Mouse (Mus musculus): ENCODE data around the gene B3gntl1. TPM values are rescaled to one million over a fixed set of nuclear protein-coding genes. Genes with fewer than 3 reads are reported as not detected.

Gene B3gntl1
- 6.8 and 8.5 TPM in 2 replicates for polyA plus RNA-seq (2014; fragmentation: Nextera tagmentation; extraction: Ambion mirVana)

DNA sequence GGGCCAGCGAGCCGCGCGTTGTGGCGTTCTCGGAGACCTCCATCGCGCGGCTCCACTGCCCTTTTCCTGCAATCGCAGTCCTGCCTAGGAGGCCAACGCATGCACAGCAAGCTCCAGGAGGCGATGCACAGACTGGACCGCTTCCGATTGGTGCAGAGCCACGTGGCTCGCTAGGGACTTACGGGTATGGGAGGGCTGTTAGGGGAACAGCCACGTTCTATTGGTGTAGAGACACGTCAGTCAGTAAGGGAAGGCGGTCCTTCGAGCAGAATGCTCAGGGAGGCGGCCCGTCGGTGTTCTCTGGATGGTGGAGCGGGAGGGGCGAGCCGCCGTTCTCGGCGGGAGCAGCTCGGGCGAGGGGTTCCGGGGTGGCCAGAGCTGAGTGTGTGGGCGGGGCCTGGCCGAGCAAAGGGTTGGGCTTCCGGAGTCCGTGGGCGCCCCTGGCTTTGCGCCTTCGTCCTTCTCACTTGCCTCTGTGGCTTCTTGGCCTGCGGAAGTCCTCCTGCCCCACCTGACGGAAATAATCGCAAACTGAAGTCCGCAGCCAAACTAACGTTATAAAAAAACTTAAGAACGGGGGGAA lies at the start of gene B3gntl1:
TSS of gene B3gntl1 (minus strand) at position 164 of the 583 bp plus-strand sequence.
- Histone ChIP-seq H3K9me3 (ENCODE audit: control insufficient read depth, low read length) (0 out of 2 replicates have a peak, but pooled peaks cover 4% of the 10 kb centered on the region), H3K4me2 (ENCODE audit: low read depth, low read length) (peak within 1 kb of the TSS; percentile 86), H3K4me3 (ENCODE audit: low read depth, low read length) (peak within 1 kb of the TSS; percentile 70), H3K27me3 (replicated peaks; ENCODE audit: control insufficient read depth, insufficient read depth, low read length) (no peaks in the 10 kb centered on the region), H3K9ac (ENCODE audit: low read depth, low read length) (peak within 1 kb of the TSS; percentile 82), H3K27ac (replicated peaks; ENCODE audit: low read depth, low read length) (peak within 1 kb of the TSS; percentile 84), H3K36me3 (ENCODE audit: control insufficient read depth, insufficient read depth, low read length) (peaks cover 9% of the 10 kb centered on the region; the same call in 1 of the 2 replicates), H3K4me1 (ENCODE audit: control insufficient read depth, insufficient read depth, low read length) (peaks cover 8% of the 10 kb centered on the region; the same call in 1 of the 2 replicates)
- peak; percentile 99 for DNase-seq (ENCODE audit: low spot score)
- under 1% methylated on average over 36 of the region's 46 CpGs for WGBS
- ATAC-seq (ENCODE audit: low read depth) = peak; percentile 100

- ATAC-seq (ENCODE audit: low read depth) (no peak), DNase-seq (ENCODE audit: low spot score) (no peak)
- Histone ChIP-seq H3K27me3 (replicated peaks; ENCODE audit: control insufficient read depth, insufficient read depth, low read length) (no peaks in the 10 kb centered on the region), H3K36me3 (ENCODE audit: control insufficient read depth, insufficient read depth, low read length) (no peaks in the 10 kb centered on the region), H3K4me3 (ENCODE audit: low read depth, low read length) (no peak overlapping the region), H3K9ac (ENCODE audit: low read depth, low read length) (no peak overlapping the region), H3K9me3 (ENCODE audit: control insufficient read depth, low read length) (no peaks in the 10 kb centered on the region), H3K4me1 (ENCODE audit: control insufficient read depth, insufficient read depth, low read length) (no peaks in the 10 kb centered on the region), H3K27ac (replicated peaks; ENCODE audit: low read depth, low read length) (no peak overlapping the region), H3K4me2 (ENCODE audit: low read depth, low read length) (no peak overlapping the region)
- WGBS = 68% methylated on average over 2 of the region's 2 CpGs
Measured at GRCm38 (mm10) chr11:121722434-121722833, 49.5 kb upstream of the B3gntl1 start.

DNA sequence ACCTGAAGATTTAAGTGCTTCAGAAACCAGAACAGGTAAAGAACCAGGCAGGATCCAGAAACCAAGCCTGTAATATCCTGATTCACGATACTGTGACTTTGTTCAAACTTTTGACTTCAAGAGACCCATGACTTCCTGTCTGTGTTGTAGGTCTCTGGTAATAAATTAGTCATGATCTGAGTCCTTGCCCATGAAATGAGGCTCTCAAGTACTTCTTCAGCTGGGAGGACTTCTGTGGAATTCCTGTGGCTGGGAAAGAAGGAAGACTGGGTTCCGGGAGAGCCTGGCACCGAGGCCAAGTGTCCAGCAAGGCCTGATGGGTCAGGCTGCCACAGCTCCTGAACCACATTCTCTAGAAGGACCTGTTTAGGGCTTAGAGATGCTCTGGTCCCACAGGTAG lies 47.8 kb upstream of the B3gntl1 start:
- Histone ChIP-seq H3K27ac (replicated peaks; ENCODE audit: low read depth, low read length) (no peak overlapping the region), H3K36me3 (ENCODE audit: control insufficient read depth, insufficient read depth, low read length) (peaks cover 12% of the 10 kb centered on the region; the same call in 1 of the 2 replicates), H3K4me2 (ENCODE audit: low read depth, low read length) (no peak overlapping the region), H3K27me3 (replicated peaks; ENCODE audit: control insufficient read depth, insufficient read depth, low read length) (no peaks in the 10 kb centered on the region), H3K4me1 (ENCODE audit: control insufficient read depth, insufficient read depth, low read length) (no peaks in the 10 kb centered on the region), H3K9me3 (ENCODE audit: control insufficient read depth, low read length) (no peaks in the 10 kb centered on the region), H3K9ac (ENCODE audit: low read depth, low read length) (no peak overlapping the region), H3K4me3 (ENCODE audit: low read depth, low read length) (no peak overlapping the region)
- WGBS = 80% methylated on average over 3 of the region's 3 CpGs
- ATAC-seq (ENCODE audit: low read depth) (no peak), DNase-seq (ENCODE audit: low spot score) (no peak)

DNA sequence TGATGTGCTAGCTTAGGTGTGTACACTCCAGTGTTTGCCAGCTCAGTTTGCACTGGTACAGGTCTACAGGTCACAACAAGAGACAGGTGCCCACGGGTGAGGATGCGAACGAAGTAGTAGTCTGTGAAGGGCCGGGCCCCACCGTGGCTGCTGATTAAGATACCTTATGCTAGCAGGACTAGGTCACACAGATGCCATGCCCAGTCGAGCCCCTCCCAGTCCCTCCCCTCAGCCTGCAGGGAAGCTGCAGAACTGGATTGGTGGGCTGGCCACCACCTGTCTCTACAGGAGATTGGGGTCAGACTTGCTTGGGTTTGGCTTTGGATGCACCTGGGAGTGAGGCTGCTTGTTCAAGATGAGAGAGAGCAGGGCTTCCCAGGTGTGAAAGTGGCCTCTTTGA lies 44.8 kb upstream of the B3gntl1 start:
- no peak overlapping the region for H3K9ac ChIP-seq (ENCODE audit: low read depth, low read length)
- peak; percentile 67 for ATAC-seq (ENCODE audit: low read depth)
- 44% methylated on average over 6 of the region's 6 CpGs for WGBS
- H3K27ac ChIP-seq (replicated peaks; ENCODE audit: low read depth, low read length) = no peak overlapping the region
- no peak overlapping the region for H3K4me3 ChIP-seq (ENCODE audit: low read depth, low read length)
- H3K36me3 ChIP-seq (ENCODE audit: control insufficient read depth, insufficient read depth, low read length) = peaks cover 19% of the 10 kb centered on the region; the same call in 1 of the 2 replicates
- H3K27me3 ChIP-seq (replicated peaks; ENCODE audit: control insufficient read depth, insufficient read depth, low read length) = no peaks in the 10 kb centered on the region
- H3K9me3 ChIP-seq (ENCODE audit: control insufficient read depth, low read length) = no peaks in the 10 kb centered on the region
- H3K4me2 ChIP-seq (ENCODE audit: low read depth, low read length) = no peak overlapping the region
- DNase-seq (ENCODE audit: low spot score) = peak; percentile 47
- no peaks in the 10 kb centered on the region for H3K4me1 ChIP-seq (ENCODE audit: control insufficient read depth, insufficient read depth, low read length)

GRCm38 (mm10) chr11:121714745-121715485 lies 42.0 kb upstream of the B3gntl1 start:
- Histone ChIP-seq H3K4me2 (ENCODE audit: low read depth, low read length) (no peak overlapping the region), H3K27me3 (replicated peaks; ENCODE audit: control insufficient read depth, insufficient read depth, low read length) (no peaks in the 10 kb centered on the region), H3K27ac (replicated peaks; ENCODE audit: low read depth, low read length) (no peak overlapping the region), H3K36me3 (ENCODE audit: control insufficient read depth, insufficient read depth, low read length) (peaks cover 19% of the 10 kb centered on the region; the same call in 1 of the 2 replicates), H3K9me3 (ENCODE audit: control insufficient read depth, low read length) (no peaks in the 10 kb centered on the region), H3K4me1 (ENCODE audit: control insufficient read depth, insufficient read depth, low read length) (no peaks in the 10 kb centered on the region), H3K9ac (ENCODE audit: low read depth, low read length) (no peak overlapping the region), H3K4me3 (ENCODE audit: low read depth, low read length) (no peak overlapping the region)
- no peak for ATAC-seq (ENCODE audit: low read depth)
- WGBS = 85% methylated on average over 2 of the region's 2 CpGs
- no peak for DNase-seq (ENCODE audit: low spot score)

DNA sequence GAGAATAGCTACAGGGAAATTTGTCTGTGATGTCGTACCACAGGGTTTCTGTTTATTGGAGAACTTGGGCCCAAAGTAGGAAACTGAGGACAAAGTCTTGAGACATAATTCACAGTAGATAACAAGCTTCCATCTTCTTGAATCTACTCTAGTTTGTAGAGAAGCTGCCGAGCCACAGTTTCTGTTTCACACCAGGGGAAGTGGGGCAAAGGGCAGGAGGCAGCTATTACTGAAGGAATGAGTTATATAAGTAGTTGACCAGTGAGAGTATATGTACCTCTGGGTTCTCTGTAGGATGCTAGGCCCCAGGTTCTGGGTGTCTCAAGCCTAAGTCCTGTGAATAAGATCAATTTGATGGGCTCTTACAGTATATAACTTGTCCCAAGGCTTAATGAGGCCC lies 40.6 kb upstream of the B3gntl1 start:
- ATAC-seq (ENCODE audit: low read depth) = no peak
- Histone ChIP-seq H3K9me3 (ENCODE audit: control insufficient read depth, low read length) (no peaks in the 10 kb centered on the region), H3K4me1 (ENCODE audit: control insufficient read depth, insufficient read depth, low read length) (no peaks in the 10 kb centered on the region), H3K4me3 (ENCODE audit: low read depth, low read length) (no peak overlapping the region), H3K9ac (ENCODE audit: low read depth, low read length) (no peak overlapping the region), H3K27me3 (replicated peaks; ENCODE audit: control insufficient read depth, insufficient read depth, low read length) (no peaks in the 10 kb centered on the region), H3K4me2 (ENCODE audit: low read depth, low read length) (no peak overlapping the region), H3K27ac (replicated peaks; ENCODE audit: low read depth, low read length) (no peak overlapping the region), H3K36me3 (ENCODE audit: control insufficient read depth, insufficient read depth, low read length) (peaks cover 19% of the 10 kb centered on the region; the same call in 1 of the 2 replicates)
- WGBS = 88% methylated on average over 2 of the region's 2 CpGs
- DNase-seq (ENCODE audit: low spot score) = no peak

DNA sequence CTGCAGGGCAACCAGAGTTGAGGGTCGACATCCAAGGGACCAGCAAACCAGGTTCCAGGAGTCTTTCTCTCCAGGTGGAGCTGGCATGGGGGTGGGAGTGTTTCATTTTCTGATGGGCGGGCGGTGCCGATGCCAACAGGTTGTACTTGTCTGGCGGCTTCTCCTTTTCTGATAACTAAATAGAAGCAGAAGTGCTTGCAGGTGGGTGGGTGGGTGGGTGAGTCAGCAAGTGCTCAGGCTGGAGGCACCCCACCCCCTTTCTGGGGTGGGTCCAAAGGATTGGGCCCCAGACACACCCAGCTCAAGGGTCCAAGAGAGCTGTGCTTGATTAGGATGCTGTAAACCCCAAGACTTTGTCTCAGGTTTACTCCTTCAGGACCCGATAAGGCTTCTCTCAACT lies 40.0 kb upstream of the B3gntl1 start:
- Histone ChIP-seq H3K27ac (replicated peaks; ENCODE audit: low read depth, low read length) (no peak overlapping the region), H3K4me2 (ENCODE audit: low read depth, low read length) (no peak overlapping the region), H3K4me3 (ENCODE audit: low read depth, low read length) (no peak overlapping the region), H3K36me3 (ENCODE audit: control insufficient read depth, insufficient read depth, low read length) (peaks cover 19% of the 10 kb centered on the region; the same call in 1 of the 2 replicates), H3K9ac (ENCODE audit: low read depth, low read length) (no peak overlapping the region), H3K4me1 (ENCODE audit: control insufficient read depth, insufficient read depth, low read length) (no peaks in the 10 kb centered on the region), H3K27me3 (replicated peaks; ENCODE audit: control insufficient read depth, insufficient read depth, low read length) (no peaks in the 10 kb centered on the region), H3K9me3 (ENCODE audit: control insufficient read depth, low read length) (no peaks in the 10 kb centered on the region)
- 82% methylated on average over 5 of the region's 6 CpGs for WGBS
- DNase-seq (ENCODE audit: low spot score) = peak; percentile 38
- no peak for ATAC-seq (ENCODE audit: low read depth)

GRCm38 (mm10) chr11:121710245-121710644 lies 37.3 kb upstream of the B3gntl1 start:
- Histone ChIP-seq H3K27me3 (replicated peaks; ENCODE audit: control insufficient read depth, insufficient read depth, low read length) (no peaks in the 10 kb centered on the region), H3K4me2 (ENCODE audit: low read depth, low read length) (no peak overlapping the region), H3K36me3 (ENCODE audit: control insufficient read depth, insufficient read depth, low read length) (peaks cover 3% of the 10 kb centered on the region; the same call in 1 of the 2 replicates), H3K4me3 (ENCODE audit: low read depth, low read length) (no peak overlapping the region), H3K4me1 (ENCODE audit: control insufficient read depth, insufficient read depth, low read length) (peaks cover 18% of the 10 kb centered on the region), H3K9ac (ENCODE audit: low read depth, low read length) (no peak overlapping the region), H3K27ac (replicated peaks; ENCODE audit: low read depth, low read length) (no peak overlapping the region), H3K9me3 (ENCODE audit: control insufficient read depth, low read length) (no peaks in the 10 kb centered on the region)
- 93% methylated on average over 5 of the region's 5 CpGs for WGBS
- ATAC-seq (ENCODE audit: low read depth) (no peak), DNase-seq (ENCODE audit: low spot score) (no peak)

Measured in embryonic facial prominence, embryonic 14.5 days (tissue).